Mouse (Mus musculus) forebrain, embryonic 13.5 days (tissue): ENCODE results near the gene Tmem132c. TPM values are rescaled to one million over a fixed set of nuclear protein-coding genes. Genes with fewer than 3 reads are reported as not detected.

ENCODE experiments used
- ATAC-seq: fragments of 200-750 bp; cut with Nextera tagmentation; 2 replicates; pipeline ENCODE4 v1.8.0; 2017
- H3K27ac ChIP-seq: fragments of 300-500 bp; sonication (generic); 2 replicates; pipeline ENCODE4 v1.5.1; 2015; ENCODE audit warnings: inconsistent platforms, mild to moderate bottlenecking, moderate library complexity
- H3K27me3 ChIP-seq: fragments of 300-500 bp; sonication (generic); 2 replicates; pipeline ENCODE4 v1.6.1; 2015; ENCODE audit warnings: mild to moderate bottlenecking, inconsistent platforms
- H3K36me3 ChIP-seq: fragments of 300-500 bp; sonication (generic); 2 replicates; pipeline ENCODE4 v1.6.1; 2015; ENCODE audit warnings: mild to moderate bottlenecking, inconsistent platforms; ENCODE audit not compliant: poor library complexity, severe bottlenecking
- H3K4me1 ChIP-seq: fragments of 300-500 bp; sonication (generic); 2 replicates; pipeline ENCODE4 v1.6.1; 2015; ENCODE audit warnings: inconsistent platforms
- H3K4me2 ChIP-seq: fragments of 300-500 bp; sonication (generic); 2 replicates; pipeline ENCODE4 v1.6.1; 2015; ENCODE audit warnings: inconsistent platforms, mild to moderate bottlenecking, moderate library complexity
- H3K4me3 ChIP-seq: fragments of 300-500 bp; sonication (generic); 2 replicates; pipeline ENCODE4 v1.5.1; 2015; ENCODE audit warnings: mild to moderate bottlenecking, inconsistent platforms
- H3K9ac ChIP-seq: fragments of 300-500 bp; sonication (generic); 2 replicates; pipeline ENCODE4 v1.6.1; 2015; ENCODE audit warnings: mild to moderate bottlenecking, inconsistent platforms
- H3K9me3 ChIP-seq: fragments of 300-500 bp; sonication (generic); replicated peaks from 2 replicates; pipeline ENCODE4 v1.6.1; 2016; ENCODE audit warnings: inconsistent platforms
- WGBS: fragments of 180-500 bp; shearing (Covaris S2); methylation state at CpG from one replicate; pipeline ENCODE4 v1.1.7; 2015; 5-methylcytosine and 5-hydroxymethylcytosine counted together
- polyA plus RNA-seq: library from polyadenylated mRNA; unstranded; fragments of >200 nt; fragmentation: Nextera tagmentation; extraction: Ambion mirVana; gene quantifications from 2 replicates; pipeline ENCODE4 v1.2.1, GENCODE M21; 2015

Gene Tmem132c
- polyA plus RNA-seq, 1 experiment from 2014 or later, result 6.0 TPM

DNA sequence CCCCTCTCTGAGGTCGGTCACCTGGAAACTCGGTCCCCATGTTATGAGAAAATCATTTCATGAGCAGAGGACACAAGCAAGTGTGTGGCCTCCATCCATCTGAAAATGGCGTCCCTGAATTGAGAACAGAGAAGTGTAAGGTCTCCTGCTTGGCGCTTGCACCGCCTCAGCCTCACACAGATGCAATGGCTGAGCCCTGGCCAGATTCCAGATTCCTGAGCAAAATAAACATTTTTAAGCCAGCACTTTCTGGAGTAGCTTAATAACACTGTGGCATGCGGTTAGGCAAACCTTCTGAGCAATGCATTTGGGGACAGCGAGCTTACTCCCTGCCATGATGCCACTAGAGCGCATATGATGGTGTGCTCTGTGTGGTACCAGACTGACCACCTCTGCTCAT is 48.1 kb downstream of the Tmem132c start:
- Histone ChIP-seq H3K4me3 (no peak overlapping the region), H3K27ac (no peak overlapping the region), H3K4me2 (no peak overlapping the region), H3K36me3 (peaks cover 3% of the 10 kb centered on the region; the same call in 1 of the 2 replicates), H3K4me1 (peaks cover 11% of the 10 kb centered on the region), H3K9me3 (no peaks in the 10 kb centered on the region), H3K9ac (no peak overlapping the region), H3K27me3 (no peaks in the 10 kb centered on the region)
- ATAC-seq, result no peak
- WGBS, result 92% methylated on average over 8 of the region's 8 CpGs

- peaks cover 3% of the 10 kb centered on the region; the same call in 1 of the 2 replicates for H3K36me3 ChIP-seq
- no peak overlapping the region for H3K9ac ChIP-seq
- H3K27me3 ChIP-seq, result no peaks in the 10 kb centered on the region
- H3K4me2 ChIP-seq, result no peak overlapping the region
- WGBS, result 71% methylated on average over 17 of the region's 17 CpGs
- H3K27ac ChIP-seq, result no peak overlapping the region
- ATAC-seq, result peak; percentile 19; the same call in 1 of the 2 replicates
- H3K9me3 ChIP-seq, result no peaks in the 10 kb centered on the region
- H3K4me1 ChIP-seq, result peaks cover 11% of the 10 kb centered on the region
- no peak overlapping the region for H3K4me3 ChIP-seq
Measured at GRCm38 (mm10) chr5:127290461-127291250, 49.0 kb downstream of the Tmem132c start.

DNA sequence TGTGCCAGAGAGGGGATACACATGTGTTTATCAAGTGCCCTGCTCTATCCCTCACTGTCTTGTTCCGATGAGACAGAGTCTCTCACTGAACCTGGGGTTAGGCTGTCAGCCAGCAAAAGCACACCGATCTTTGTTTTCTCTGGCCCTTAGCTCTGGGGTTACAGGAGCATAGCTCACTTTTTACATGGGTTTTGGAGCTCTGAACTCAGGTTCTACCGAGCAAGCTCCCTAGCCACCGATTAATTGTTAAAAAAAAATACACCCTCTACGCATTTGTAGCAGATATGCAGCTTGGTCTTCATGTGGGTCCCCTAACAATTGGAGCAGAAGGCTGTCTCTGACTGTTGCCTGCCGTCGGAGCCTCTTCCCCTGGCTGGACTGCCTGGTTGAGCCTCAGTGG is 50.0 kb downstream of the Tmem132c start:
- Histone ChIP-seq H3K4me3 (no peak overlapping the region), H3K36me3 (peaks cover 3% of the 10 kb centered on the region; the same call in 1 of the 2 replicates), H3K27me3 (no peaks in the 10 kb centered on the region), H3K9me3 (no peaks in the 10 kb centered on the region), H3K27ac (no peak overlapping the region), H3K4me1 (peaks cover 9% of the 10 kb centered on the region), H3K4me2 (no peak overlapping the region), H3K9ac (no peak overlapping the region)
- 81% methylated on average over 7 of the region's 7 CpGs for whole genome bisulfite sequencing
- no peak for ATAC-seq

DNA sequence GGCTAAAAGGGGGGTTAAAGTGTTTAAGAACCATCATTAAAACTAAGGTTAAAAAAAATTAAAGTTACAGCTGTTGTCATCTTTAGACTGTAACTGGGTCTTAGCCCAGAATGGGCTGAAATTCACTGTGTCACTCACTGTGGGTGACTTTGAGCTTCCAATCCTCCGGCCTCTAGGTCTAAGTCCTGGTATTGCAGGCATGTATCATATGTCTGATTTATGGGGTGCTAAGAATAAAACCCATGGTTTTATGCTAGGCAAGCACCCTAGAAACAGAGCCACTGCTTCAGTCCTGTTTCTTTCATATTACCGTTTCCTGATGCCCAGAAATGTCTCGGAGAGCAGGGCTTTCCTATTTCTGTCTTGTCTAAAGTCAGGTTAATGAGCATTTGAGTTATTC is 52.1 kb downstream of the Tmem132c start:
- Histone ChIP-seq H3K27me3 (no peaks in the 10 kb centered on the region), H3K4me2 (no peak overlapping the region), H3K4me1 (peaks cover 18% of the 10 kb centered on the region), H3K4me3 (no peak overlapping the region), H3K9me3 (no peaks in the 10 kb centered on the region), H3K27ac (no peak overlapping the region), H3K36me3 (peaks cover 3% of the 10 kb centered on the region; the same call in 1 of the 2 replicates), H3K9ac (no peak overlapping the region)
- no peak for ATAC-seq
- 94% methylated on average over 3 of the region's 3 CpGs for WGBS

DNA sequence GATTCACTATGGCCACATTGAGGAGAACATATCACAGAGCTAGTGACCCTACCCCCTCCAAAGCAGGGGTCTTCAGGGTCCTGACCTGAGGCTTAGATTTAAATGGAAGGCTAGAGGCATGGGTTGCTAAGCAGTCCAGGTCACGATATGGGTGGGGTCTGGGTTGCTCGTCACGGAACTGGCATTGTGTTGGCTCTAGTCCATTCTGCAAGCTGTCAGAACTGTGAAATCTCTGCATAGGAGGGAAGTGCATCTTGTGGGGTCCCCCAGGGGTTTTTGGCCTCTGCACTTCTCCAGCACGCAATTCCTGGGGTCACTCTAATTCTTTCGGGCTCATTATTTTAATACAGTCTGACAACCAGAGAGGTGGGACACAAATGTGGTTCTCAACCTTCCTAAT is 55.9 kb downstream of the Tmem132c start:
- no peak overlapping the region for H3K4me3 ChIP-seq
- no peak overlapping the region for H3K9ac ChIP-seq
- H3K36me3 ChIP-seq, result no peaks in the 10 kb centered on the region
- no peak overlapping the region for H3K4me2 ChIP-seq
- no peak overlapping the region for H3K27ac ChIP-seq
- H3K4me1 ChIP-seq, result peaks cover 30% of the 10 kb centered on the region
- 36% methylated on average over 5 of the region's 5 CpGs for WGBS
- H3K27me3 ChIP-seq, result no peaks in the 10 kb centered on the region
- no peaks in the 10 kb centered on the region for H3K9me3 ChIP-seq
- no peak for ATAC-seq

DNA sequence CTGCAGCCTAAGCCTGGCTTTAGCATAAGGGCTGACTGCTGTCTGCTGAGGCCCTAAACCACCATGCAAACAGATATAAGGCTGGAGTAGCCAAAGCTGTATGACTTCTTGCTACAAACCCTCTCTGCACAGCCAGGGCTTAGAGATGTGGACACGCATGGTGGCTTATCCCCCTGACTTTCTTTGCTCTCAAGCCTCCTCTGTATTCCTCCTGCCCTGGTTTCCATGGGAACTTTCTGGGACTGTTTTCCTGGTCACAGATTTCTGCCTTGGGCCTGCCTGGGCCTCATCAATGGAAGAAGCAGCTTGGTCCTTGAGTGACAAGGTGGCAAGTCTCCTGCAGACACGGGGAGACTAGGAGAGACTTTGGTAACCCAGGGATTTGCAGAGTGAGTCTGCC is 56.5 kb downstream of the Tmem132c start:
- ATAC-seq, result no peak
- H3K27ac ChIP-seq, result no peak overlapping the region
- WGBS, result 30% methylated on average over 2 of the region's 2 CpGs
- H3K4me1 ChIP-seq, result peaks cover 30% of the 10 kb centered on the region
- H3K27me3 ChIP-seq, result no peaks in the 10 kb centered on the region
- no peaks in the 10 kb centered on the region for H3K36me3 ChIP-seq
- H3K9ac ChIP-seq, result no peak overlapping the region
- H3K9me3 ChIP-seq, result no peaks in the 10 kb centered on the region
- H3K4me3 ChIP-seq, result no peak overlapping the region
- H3K4me2 ChIP-seq, result no peak overlapping the region

GRCm38 (mm10) chr5:127299010-127299409 is 57.4 kb downstream of the Tmem132c start:
- Histone ChIP-seq H3K4me1 (peaks cover 30% of the 10 kb centered on the region), H3K9ac (no peak overlapping the region), H3K27me3 (no peaks in the 10 kb centered on the region), H3K9me3 (no peaks in the 10 kb centered on the region), H3K27ac (no peak overlapping the region), H3K36me3 (no peaks in the 10 kb centered on the region), H3K4me3 (no peak overlapping the region), H3K4me2 (no peak overlapping the region)
- no peak for ATAC-seq
- WGBS, result 14% methylated on average over 1 of the region's 1 CpGs

GRCm38 (mm10) chr5:127300597-127301254 is 59.1 kb downstream of the Tmem132c start:
- Histone ChIP-seq H3K27me3 (no peaks in the 10 kb centered on the region), H3K27ac (peak overlapping the region; percentile 54), H3K4me1 (peaks cover 30% of the 10 kb centered on the region), H3K4me3 (no peak overlapping the region), H3K4me2 (peak overlapping the region; percentile 28), H3K9me3 (no peaks in the 10 kb centered on the region), H3K9ac (no peak overlapping the region), H3K36me3 (no peaks in the 10 kb centered on the region)
- WGBS, result 43% methylated on average over 8 of the region's 8 CpGs
- ATAC-seq, result peak; percentile 67; the same call in 1 of the 2 replicates

DNA sequence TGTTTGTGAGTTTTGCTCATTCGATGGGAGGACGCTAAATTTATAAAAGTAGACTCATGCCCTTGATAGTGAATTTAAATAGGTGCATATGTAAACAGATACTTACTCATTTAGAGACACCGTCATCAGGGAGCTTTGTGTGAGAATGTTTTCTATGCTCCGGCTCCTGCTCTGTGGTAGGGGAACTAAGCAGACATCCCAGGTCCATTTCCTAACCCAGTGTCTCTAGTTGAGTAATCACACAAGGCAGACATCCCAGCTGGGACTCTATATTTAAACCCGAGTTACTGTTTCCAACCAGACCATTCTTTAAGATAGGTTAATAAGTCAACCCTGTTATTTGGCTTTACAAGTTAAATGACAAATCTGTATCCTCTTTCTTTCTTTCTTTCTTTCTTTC is 63.7 kb downstream of the Tmem132c start:
- Histone ChIP-seq H3K27ac (no peak overlapping the region), H3K9me3 (no peaks in the 10 kb centered on the region), H3K36me3 (no peaks in the 10 kb centered on the region), H3K9ac (no peak overlapping the region), H3K4me2 (no peak overlapping the region), H3K4me3 (no peak overlapping the region), H3K27me3 (no peaks in the 10 kb centered on the region), H3K4me1 (peaks cover 11% of the 10 kb centered on the region)
- no peak for ATAC-seq
- WGBS, result 73% methylated on average over 5 of the region's 5 CpGs

DNA sequence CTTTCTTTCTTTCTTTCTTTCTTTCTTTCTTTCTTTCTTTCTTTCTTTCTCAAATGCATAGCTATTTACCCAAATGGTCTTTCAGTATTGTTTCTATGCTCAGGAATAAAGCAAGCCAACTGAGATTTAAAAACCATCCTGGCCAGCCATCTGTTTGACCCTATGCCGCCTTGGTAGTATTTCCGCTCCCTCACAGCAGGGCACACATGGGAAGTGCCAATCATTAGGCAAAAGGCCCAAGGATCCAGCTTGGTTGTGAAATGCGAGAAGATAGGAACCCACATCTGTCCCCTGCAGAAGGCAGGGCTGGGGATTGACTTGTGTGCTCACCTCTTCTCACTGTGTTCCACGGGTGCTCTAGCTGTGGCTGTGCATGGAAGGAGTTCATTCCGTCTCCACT is 64.1 kb downstream of the Tmem132c start:
- no peak overlapping the region for H3K27ac ChIP-seq
- WGBS, result 41% methylated on average over 5 of the region's 5 CpGs
- H3K4me3 ChIP-seq, result no peak overlapping the region
- no peaks in the 10 kb centered on the region for H3K36me3 ChIP-seq
- H3K4me1 ChIP-seq, result peaks cover 6% of the 10 kb centered on the region
- H3K9ac ChIP-seq, result no peak overlapping the region
- no peak for ATAC-seq
- no peaks in the 10 kb centered on the region for H3K9me3 ChIP-seq
- no peak overlapping the region for H3K4me2 ChIP-seq
- no peaks in the 10 kb centered on the region for H3K27me3 ChIP-seq

DNA sequence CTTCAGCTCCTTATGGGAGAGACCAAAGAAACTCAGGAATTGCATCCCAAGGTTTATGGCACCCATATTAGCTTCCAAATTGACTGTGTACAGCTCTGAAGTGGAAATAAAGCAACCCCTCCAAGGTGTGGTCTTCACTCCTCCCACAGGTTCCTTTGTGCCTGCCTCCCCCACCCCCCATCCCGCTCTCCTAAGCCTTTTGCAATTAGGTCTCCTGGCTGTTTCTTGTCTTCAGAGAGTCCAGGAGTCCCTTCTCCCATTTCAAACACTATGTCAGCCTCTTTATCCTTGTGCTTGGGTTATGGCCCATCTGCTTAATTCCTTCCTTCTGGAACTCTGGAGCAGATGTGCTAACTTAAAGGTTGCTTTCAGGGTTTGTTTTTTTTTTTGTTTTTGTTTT is 65.1 kb downstream of the Tmem132c start:
- no peak for ATAC-seq
- WGBS, result 48% methylated on average over 1 of the region's 1 CpGs
- H3K27ac ChIP-seq, result no peak overlapping the region
- H3K9me3 ChIP-seq, result no peaks in the 10 kb centered on the region
- H3K36me3 ChIP-seq, result no peaks in the 10 kb centered on the region
- H3K4me3 ChIP-seq, result no peak overlapping the region
- no peak overlapping the region for H3K4me2 ChIP-seq
- H3K4me1 ChIP-seq, result no peaks in the 10 kb centered on the region
- no peaks in the 10 kb centered on the region for H3K27me3 ChIP-seq
- H3K9ac ChIP-seq, result no peak overlapping the region

DNA sequence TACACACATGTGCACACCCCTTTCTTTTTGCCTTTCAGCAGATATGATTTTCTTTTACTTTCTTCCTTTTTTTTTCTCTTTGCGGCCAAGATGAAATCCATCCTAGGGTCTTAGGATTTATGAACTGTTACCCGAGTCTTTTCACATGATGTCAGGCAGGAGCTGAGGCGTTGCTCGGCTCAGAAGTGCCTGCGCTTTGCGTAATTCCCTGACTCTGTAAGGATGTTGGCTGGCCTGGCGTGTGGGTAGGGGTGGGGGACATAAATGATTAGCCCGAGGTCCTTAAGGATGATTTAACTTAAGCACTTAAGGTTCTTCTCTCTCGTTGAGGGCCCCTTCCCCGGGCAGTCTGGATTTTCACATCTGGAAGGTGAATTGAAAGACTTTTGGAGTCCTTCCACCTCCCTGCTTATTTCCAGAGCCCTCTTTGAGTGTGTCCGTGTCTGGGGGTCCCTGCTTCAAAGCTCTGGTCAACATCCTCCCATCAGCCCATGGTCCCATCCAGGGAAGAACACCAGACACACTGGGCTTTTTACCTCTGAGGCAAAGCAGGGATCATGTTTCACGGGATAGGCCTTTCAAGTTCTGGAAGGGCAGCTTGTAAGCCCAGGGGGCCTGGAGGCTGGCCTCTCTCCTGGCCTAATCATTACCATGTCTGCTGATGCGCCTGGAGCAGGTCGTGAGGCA is 68.9 kb downstream of the Tmem132c start:
- WGBS, result 44% methylated on average over 14 of the region's 14 CpGs
- Histone ChIP-seq H3K27ac (no peak overlapping the region), H3K4me3 (no peak overlapping the region), H3K36me3 (no peaks in the 10 kb centered on the region), H3K9ac (no peak overlapping the region), H3K4me2 (no peak overlapping the region), H3K4me1 (no peaks in the 10 kb centered on the region), H3K9me3 (no peaks in the 10 kb centered on the region), H3K27me3 (no peaks in the 10 kb centered on the region)
- ATAC-seq, result no peak
